Mouse (Mus musculus) cerebellum, adult 8-10 months (tissue): ENCODE data around the gene Umad1.

ENCODE experiments used
- DNase-seq: peaks from one replicate; pipeline ENCODE4 v3.0.0; 2022

Gene Umad1

DNA sequence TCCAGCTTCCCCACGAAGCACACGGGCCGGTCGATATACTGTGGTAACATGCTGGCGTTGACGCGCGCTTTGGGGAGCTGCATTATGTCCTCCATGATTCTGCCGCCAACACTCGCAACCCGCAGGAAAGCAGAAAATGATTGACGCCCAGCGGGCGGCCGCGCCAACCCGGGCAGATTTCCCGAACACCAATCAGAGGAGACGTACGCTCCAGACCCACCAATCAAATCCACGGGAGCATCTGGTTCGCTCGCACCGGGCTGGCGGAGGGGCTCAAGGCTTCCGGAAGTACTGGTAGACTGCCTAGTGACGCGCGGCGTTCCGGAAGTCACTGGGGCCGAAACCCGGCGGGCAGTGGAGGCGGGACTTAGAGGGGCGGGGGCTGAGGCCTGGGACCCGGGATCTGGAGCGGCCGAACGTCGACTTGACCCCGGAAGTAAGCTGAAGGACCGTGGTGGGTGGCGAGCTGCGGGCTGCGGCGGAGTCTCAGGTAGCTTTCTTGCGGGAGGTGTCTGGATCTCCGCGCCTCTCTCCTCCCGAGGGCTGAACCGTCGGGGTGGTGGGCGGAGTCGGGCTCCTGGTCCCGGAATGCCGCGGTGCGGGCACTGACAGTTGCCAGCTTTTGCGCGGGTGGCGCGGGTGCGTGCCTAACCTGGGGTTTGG lies at the start of gene Umad1, which contains the start of the genes Rpa3 and Gm45062:
Umad1 (plus strand) TSS at position 285 of the 663 bp plus-strand sequence.
Rpa3 (minus strand) TSS at position 170 of the 663 bp plus-strand sequence.
Gm45062 (plus strand) TSS at position 447 of the 663 bp plus-strand sequence.
- DNase-seq: peak; percentile 98

GRCm38 (mm10) chr6:8209866-8210186 lies 49.3 kb upstream of the Umad1 start:
- DNase-seq: peak; percentile 36

- DNase-seq: peak; percentile 4
Measured at GRCm38 (mm10) chr6:8210661-8211060, 48.4 kb upstream of the Umad1 start.

- no peak for DNase-seq
Measured at GRCm38 (mm10) chr6:8227035-8227434, 32.1 kb upstream of the Umad1 start.

DNA sequence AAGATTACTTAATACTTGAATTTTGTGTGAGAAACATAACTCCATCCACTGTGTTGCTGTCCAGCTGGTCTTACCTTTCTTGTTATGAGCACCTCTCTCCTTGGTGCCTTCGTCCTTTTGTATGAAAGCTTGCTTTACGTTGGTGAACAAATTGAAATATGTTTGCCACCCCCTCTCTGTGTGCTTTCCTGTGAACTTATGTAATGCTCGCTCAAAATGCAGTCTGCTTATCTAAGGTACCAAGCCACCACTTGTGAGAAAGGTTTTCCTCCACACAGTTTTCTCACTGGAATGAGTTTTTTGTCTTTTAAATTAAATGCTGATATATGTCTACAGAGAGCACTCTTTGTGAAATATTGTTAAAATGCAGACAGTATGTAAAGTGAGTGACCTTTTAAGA lies 30.5 kb upstream of the Umad1 start:
- no peak for DNase-seq

DNA sequence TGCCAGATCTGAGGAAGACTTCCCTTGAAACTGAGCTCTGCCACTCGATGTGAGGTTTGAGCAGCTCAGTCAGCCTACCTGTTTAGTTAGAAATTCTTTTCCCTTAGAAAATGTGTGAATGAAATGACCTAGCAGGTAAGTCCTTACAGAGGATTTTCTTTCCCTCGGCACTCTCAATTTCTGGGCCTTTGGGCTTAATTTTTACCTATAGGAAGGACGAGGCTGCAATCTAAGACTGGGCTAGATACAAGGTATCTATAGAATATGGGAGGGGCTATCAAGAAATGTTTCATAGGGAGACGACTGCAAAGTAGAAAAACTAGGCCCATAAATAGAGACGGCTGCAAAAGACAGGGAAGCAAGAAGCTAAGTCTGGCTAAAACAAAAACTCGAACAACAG lies 772 bp upstream of the Umad1 start:
- DNase-seq: no peak

DNA sequence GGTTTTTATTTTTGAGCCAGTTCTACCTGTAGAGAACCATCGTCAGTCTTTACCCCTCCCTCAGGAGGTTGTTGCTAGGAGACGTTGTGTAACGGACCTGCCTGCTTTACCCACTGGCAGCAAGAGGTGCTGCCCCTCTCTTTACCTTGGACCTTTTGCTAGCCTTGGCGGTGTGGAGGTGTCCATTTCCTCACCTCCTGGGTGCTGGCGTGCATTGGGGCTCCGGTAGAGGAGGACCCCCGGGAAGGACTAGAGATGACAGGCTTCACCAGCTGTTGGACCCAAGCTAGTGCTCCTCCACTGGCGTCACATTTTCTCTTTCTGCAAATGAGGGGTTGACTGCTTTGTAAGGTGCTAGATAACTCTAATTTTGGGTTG lies 568 bp downstream of the Umad1 start:
- no peak for DNase-seq

DNA sequence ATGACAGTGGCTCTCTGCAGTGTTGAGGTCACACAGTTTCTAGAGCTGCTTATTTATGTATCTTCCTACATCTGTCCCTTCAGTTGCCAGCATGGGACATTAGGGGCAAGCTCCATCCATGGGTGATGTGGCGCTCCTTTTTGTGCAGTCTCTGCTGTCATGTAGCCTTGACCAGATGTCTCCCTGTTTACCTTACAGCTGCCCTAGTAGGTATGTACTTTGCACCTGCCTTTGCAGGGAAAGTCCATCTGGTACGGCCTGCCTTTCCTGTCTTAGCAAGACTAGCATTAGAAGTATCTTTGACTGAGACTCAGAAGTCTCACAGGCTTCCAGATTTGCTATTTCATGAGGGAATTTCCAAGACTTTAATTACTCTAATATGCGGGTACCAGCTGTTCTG lies 12.0 kb downstream of the Umad1 start:
- no peak for DNase-seq

DNA sequence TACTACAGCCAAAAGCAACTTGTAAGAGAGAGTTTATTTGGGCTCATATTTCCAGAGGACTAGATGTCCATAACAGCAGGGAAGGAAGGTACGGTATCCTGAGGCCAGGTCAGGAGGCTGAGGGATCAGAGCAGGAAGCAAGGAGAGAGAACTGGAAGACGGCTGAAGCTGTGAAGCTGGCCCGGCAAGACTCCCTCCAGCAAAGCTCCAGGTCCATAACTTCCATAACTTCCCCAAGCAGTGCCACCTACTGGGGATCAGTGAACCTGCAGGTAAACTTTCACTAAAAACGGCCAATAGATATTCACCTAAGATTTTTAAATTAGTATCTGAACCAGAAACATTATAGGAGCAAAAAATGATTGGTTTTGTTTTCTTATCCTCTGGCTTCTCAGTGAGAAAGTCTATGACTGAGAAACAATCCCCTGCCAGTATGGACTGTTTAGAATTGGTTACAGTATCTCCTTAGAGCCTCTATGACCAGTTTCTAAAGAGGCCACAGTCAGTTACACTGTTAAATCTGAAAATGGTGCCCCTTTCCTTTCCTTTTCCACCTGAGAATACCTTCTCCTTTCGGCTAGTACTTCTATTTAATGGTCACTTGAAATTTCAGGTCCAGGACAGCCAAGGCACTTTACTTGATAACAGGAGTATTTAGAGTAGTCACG lies 15.4 kb downstream of the Umad1 start:
- peak; percentile 48 for DNase-seq

- peak; percentile 77 for DNase-seq
Measured at GRCm38 (mm10) chr6:8275098-8275497, 16.0 kb downstream of the Umad1 start.

GRCm38 (mm10) chr6:8276431-8276830 lies 17.3 kb downstream of the Umad1 start:
- DNase-seq: no peak

DNA sequence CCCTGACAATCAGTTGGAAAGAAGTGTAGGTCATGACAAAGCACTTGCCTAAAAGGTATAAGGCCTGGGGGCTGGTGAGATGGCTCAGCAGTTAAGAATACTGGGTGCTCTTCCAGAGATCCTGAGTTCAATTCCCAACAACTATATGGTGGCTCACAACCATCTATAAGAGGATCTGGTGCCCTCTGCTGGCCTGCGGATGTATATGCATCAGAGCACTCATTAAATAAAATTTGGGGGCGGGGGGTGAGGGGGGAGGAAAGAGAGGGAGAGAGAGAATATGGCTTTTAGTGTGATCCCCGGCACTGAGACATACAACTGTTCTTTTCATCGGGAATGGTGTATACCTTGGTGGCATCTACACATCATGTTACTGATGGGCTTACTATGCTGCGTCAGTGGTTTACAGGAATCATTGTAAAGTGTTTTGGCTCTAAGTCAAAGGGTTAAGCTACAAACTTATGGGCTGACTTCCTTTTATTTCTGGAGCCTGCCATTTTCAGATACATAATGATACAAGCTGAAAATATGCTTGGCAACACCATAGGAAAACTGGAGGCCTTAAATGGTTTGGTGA lies 19.4 kb downstream of the Umad1 start:
- DNase-seq: no peak

DNA sequence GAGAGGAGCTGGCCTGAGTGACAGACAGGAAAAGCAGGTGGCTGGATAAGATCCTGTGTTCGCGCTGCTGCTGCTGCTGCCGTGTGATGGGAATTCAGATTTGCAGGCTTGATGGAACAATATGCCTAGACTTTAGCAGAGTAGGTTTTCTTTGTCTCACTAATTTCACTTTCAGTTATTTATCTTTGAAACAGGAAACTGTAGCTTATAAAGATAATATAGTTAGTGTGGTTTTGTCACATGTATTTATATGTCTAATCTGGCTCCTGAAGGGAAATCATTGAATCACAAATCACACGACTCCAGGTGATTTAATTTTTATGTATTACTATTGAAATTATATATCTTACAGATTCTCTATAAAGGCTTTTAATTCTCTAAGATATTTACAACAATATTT lies 24.2 kb downstream of the Umad1 start:
- no peak for DNase-seq

- DNase-seq: no peak
Measured at GRCm38 (mm10) chr6:8285401-8285960, 26.4 kb downstream of the Umad1 start.

DNA sequence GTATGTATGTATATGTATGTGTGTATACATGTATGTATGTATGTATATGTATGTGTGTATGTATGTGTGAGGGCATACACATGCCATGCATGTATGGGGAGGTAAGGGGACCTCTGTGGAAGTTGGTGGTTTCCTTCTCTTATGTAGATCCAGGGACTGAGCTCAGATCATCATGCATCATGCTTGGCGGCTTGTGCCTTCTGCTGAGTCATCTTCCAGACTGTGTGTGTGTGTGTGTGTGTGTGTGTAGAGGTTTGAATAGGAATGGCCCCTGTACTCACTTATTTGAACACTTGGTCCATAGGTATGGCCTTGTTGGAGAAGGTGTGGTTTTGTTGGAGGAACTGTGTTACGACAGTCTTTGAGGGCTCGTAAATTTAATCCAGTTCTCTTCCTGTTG lies 27.1 kb downstream of the Umad1 start:
- no peak for DNase-seq

DNA sequence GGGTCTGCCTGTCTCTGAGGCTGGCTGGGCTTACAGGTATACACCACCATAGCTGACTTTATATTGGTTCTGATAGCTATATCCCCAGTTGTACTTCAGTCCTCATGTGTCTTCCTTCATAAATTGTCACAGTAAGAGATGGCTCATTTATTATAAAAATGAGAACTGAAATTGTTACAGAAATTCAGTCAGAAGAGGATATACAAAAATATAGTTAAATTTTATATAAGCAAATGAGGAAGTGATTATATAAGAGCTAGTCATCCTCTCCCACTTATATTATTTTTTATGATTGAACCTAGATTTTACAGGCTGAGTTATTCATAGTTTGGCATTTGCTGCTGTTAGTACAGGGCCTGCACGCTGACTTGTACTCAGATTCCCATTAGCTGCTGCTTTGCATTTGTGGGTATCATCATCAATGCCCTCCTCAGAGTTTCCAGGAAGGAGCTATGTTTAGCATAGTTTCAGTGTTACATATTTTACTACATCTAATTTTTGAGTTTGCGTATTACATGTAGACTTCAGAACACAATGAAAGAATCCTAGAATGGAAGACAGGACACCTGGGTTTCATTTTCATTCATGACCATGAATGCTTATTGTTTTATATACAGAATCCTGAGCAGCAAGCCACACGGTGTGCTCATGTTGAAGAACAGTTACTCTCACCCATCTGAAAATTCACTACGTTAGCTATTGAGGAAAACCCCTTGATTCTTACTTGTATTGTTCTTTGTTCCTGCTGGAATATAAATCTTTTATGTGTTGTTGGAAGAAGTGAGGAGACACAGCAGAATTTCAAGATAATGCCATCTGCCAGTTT lies 29.9 kb downstream of the Umad1 start:
- no peak for DNase-seq

DNA sequence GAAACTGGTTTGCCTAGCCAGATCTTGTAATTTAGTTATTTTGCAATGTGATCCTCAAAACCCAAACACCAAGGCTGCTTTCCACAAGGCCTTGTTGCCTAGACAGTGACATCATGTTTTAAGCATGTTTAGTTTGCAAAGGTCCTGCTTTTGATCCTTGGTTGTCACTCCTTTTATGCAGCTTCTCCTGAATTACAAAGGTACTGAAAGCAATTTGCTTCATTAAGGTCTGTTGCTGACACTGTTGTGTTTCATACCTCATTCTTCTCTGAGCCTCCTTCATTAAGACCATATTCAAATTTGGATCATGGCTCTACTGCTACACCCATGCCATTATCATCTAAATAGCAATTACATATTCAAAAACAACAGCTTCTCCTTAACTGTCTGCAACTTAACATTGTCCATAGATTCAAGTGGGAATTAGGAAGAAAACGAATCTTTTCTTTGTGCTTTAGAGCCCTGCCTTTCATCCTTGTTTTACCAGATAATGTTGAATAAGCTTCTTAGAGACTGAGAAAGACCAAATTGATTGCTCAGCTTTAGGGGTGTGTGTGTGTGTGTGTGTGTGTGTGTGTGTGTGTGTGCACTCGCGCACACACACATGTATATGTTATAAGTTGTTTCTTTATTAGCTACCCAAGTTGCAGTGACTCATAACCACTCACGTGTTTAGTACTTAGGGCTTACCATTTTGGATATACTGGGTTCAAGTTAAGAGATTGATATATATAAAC lies 35.1 kb downstream of the Umad1 start:
- no peak for DNase-seq

GRCm38 (mm10) chr6:8299066-8299863 lies 40.2 kb downstream of the Umad1 start:
- DNase-seq: no peak

GRCm38 (mm10) chr6:8307878-8308775 lies 49.0 kb downstream of the Umad1 start:
- DNase-seq: no peak

- DNase-seq: no peak
Measured at GRCm38 (mm10) chr6:8312554-8312953, 53.5 kb downstream of the Umad1 start.
